Mouse (Mus musculus) spleen, adult 12 weeks (tissue): ENCODE measurements around the gene Csdc2.
"Not testable (repeated sequence)": the region's sequence is repeated elsewhere in the genome, so short reads cannot be mapped to it uniquely, and the experiment has no call there.

Experiments used
- DNase-seq: peaks from one replicate; pipeline ENCODE4 v3.0.0; 2022; ENCODE audit warnings: low spot score

Gene Csdc2

DNA sequence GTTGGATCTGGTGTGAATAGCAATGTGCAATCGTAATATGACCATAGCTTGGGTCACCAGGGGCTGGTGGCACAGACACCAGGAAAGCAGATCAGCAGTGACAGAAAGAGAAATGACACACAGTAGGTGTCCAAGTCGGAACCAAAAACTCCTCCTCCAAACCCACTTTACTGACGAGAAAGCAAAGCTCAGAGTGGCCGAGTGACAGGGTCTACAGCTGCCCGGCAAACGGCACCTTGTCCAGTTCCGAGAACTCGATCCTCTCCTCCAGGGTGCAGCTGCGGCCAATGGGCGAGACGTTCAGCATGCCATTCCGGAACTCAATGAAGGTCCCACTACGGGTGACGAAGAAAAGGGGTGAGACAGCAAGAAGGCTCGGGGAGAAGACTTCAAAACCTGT, 18.9 kb downstream of the Csdc2 start:
- DNase-seq = no peak

DNA sequence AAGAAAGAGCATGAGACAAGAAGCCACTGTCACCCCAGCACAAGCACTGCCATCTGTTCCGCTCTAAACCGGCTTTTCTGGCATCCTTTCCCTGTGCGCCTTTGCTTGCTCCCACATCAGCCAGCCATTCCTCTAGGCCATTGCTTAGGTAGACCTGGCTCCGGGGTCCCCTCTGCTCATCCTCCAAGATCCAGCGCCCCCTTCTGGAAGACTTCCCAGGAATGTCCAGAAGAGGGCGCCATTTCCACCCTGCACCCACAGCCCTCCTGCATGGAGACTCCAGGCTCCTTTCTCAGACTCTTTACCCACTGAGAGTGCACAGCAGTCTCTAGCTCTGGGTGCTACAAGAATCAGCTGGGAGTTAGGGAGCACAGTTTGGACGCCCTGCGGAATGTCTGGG, 19.9 kb downstream of the Csdc2 start:
- DNase-seq = peak; percentile 35

DNA sequence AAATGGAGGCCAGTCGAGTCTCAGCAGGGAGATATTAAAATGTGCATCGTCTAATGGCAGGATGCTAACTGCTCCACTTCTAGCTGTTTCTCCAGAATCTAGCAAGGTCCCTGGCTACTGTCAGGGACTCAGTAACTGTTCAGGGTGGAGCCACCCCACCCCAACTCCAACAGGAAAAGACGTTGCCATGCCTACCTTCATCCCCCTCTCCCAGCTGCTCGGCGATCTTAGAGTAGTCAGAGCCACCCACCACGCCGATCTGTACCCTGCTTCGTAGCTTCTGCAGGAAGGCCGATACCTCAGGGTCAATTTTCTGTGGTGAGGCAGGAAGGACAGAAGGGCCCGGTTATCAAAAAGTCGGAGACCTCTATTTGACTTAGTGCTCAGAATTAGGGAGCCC, 21.0 kb downstream of the Csdc2 start:
- DNase-seq = no peak

DNA sequence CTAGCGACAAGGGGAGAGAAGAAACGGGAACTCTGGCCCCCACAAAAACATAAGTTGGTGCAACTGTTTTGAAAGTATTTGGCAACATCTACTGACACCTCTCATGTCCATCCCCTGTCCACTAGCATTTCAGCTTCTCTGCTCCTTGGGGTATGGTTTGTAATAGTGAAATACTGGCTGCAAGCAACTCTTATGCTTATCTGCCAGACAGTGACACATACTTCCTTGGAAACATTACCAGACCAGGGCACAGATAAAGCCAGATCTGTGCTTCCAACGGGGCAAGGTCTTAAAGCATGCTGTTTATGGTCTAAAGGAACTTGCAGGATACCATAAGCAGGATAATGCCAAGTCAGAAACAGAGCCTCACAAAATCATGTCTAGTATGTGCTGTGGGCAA, 22.3 kb downstream of the Csdc2 start:
- no peak for DNase-seq

DNA sequence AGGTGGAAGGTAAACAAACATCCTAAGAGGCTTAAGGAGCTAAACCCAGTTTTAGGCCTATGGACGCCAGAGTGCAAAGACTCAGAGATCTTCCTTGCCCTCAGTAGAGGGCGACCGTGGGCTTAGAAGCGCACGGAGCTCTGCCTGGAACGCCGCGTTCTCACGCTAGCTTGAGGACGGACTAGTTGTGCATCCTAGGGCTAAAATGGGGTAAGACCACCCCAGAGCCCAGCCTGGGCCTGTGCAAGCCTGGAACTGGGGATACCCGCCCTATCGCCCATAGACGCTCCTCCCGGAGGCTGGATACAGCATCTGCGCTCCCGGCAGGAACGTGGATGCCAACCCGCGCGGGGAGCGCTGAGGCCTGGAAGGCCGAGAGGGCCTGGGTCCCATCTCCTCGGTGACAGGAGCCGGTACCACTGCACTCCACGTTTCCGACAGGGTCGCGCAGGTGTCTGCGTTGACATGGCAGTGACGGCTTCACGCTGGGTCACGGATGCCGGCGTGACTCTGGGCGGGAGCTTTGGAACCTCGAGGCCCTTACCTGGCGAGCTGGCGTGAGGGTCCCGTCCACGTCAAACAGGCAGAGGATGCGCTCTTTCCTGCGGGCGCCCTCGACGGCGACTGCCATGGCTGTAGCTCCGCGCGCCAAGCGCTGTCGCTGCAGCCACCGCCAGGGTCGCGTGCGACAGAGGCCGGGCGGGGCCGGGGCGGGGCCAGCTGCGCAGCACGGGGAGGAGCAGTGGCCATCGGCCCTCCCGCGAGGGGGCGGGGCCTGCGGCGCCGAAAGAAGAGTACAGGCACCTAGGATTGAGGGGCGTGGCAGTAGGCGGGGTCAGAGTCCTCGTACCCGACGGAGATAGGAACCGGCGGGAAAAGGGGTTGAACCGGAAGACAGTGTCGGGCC, 23.9 kb downstream of the Csdc2 start, which contains the start of gene Pmm1:
Gene Pmm1 (minus strand): TSS at position 760 of the 907 bp plus-strand sequence.
- peak; percentile 99 for DNase-seq

DNA sequence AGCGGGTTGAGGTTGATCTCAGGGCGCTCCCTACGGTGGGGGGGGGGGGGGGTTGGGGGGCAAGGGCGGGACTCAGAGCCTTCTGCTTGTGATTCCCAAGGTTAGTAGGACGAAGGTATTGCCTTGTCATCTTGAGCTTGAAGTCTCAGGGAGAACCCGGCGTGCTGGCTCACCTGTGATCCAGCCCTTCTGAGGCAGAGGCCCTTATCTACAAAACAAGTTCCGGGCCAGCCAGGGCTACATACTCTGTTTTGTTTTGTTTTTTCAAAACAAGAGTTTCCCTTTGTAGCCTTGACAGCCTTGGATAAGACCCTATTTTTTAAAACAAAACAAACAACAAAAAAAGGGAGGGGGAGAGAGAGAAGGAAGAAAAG, 24.5 kb downstream of the Csdc2 start:
- no peak for DNase-seq

DNA sequence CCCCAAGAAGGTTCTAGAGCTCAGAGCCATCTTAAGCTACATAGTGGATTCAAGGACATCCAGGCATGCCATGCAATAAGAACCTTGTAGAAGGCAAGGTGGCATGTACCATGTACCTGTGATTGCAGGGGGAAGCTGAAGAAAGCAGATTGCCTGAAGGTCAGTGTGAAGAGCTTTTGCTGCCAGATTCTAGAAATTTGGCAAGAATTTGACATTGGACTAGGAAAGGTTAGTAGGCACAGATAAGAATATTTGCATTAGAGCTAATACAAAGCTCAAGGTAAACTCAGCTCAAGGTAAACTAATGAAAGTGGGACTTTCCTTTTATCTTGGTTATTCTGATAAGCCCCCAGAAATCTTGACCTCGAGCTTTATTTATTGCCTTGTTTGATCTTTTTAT, 27.7 kb downstream of the Csdc2 start:
- no peak for DNase-seq

DNA sequence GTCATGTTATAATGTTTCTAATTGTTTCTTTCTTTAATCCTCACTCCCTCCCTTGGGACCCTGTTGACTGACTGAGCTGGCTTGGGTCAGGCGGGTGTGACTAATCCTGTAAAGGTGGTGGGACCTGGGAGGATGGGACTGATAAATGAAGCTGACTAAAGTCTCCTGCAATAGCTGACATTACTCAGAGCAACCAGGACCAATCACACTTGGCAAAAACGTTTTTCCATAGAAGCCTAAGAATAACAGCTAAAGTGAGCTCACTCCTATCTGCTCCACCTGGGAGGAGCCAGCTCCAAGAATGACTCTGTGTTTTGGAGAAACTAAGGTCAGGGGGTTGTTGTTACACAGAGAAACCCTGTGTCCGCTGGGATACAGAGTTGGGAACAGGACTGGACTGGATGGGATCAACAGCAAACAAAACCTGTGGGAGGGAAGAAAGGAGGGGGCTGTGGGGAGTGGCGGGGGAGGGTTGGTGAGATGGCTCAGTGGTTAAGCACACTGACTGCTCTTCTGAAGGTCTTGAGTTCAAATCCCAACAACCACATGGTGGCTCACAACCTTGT, 28.5 kb downstream of the Csdc2 start:
- DNase-seq = no peak

DNA sequence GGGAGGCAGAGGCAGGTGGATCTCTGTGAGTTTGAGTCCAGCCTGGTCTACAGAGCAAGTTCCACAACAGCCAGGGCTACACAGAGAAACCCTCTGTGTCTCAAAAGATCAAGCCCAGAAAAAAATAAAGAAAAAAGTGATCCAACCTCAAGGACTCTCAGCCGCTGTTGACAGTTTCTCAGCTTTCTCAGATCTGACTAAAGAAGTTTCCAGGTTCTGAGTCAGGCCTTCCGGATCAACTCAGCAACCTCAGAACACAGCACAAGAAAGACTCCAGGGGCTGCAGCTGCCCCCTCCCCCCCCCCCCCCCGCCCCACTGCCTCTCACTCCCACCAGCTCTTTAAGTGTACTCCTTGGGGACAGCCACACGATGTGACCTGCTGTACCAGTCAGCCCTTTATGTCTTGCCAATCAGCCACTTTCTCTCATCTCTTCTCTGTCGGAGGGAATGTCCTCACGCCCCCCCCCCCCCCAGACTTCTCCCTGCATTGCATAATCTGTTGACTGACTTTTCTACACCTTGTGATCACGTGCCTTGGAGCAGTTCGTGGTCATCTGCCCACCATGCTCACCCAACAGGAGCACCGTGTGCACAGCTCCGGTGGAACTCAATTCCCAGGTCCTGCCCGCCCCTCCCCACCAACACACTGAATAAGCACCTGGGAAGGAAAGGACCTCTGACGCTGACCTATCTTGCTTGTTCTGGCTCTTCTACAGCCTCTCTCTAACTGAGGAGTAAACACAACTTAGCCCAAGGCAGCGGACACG, 29.7 kb downstream of the Csdc2 start:
- no peak for DNase-seq

DNA sequence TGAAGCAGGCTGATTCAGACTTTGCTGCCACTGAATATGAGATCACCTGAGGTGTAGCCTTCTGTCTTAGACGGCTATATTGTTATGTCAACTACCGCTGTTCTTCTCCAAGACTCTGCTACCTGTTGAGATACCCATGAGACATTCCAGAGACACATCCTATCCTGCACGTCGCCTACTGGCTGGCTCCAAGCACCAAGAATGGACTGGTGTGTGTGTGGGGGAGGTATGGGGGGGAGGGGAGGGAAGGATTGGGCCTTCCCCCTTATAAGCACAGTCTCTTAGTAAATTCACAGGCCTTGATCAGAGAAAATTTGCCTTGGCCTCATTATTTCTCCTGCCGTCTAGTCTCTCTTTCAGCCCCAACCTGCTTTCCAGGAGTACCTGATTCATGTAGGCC, 31.3 kb downstream of the Csdc2 start:
- no peak for DNase-seq

DNA sequence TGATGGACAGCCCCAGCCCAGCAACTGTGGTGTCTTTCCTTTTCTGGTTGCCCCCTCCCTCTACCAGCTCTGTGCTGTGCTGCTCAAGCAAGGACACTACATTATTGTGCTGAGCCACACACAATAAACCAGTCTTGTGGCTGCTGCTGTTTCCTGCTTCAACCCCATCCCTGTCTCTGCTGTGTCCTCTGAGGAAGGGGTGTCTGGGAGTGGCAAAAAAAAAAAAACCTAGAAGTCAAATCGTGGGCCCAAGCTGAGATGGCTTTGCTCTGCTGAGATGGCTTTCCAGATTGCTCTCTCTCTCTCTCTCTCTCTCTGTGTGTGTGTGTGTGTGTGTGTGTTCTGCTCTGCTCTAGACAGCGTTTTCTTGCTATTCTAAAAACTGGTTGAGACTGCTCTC, 31.9 kb downstream of the Csdc2 start:
- DNase-seq = no peak

DNA sequence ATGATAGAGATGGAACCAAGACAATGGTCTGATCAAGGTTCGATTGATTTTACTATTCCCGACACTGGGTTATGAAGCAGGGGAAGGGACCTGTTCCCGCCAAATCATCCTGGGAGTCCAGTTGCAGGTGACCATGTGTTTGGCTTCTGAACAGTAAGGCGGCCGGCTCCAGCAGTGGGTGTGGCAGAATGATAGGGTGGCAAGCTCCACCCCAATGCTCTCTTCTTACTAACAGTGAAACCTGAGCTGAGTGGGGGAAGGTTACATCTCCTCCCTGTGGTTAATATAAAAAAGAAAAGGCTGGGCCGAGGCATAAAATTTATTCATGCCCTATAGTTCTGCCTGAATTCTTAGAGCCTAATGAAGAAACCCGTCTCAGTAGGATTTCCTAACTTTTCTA, 32.6 kb downstream of the Csdc2 start:
- DNase-seq = peak; percentile 15

DNA sequence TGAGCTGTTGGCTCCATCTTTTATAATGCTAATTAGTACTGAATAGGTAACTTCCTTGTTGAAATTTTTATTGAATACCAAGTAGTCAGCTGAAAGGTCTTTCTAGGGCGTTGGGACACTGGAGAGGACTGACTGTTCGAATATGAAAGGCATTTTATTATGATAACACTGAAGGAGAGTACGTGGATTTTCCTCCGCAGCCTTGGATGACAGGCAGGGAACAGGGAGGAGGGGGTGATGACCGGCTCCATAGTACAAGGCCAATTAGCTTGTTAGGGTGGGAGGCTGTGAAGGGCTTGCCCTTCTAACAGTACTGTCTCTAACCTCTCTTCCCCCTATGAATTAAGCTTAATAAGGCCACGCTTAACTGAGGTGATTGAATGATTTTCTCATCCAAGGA, 33.1 kb downstream of the Csdc2 start:
- DNase-seq = not testable (repeated sequence)

DNA sequence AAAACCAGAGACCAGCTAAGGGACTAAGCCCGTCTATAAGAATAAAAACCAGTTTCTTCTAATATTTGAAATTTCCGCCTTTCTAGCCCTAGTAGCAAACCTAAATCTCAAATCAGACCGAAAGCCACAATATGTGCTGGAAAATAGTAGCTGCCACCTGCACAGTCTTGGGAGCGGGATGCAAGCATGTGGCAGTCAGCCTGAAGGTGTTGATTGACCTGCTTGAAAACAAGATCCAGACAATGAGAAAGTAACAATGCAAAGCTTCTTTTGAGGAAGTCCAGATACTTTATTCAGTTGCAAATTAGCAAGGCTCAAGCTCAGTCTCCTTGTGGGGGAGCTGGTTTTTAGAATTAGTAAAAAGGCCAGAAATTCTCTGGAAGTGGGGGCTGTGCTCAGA, 33.9 kb downstream of the Csdc2 start:
- not testable (repeated sequence) for DNase-seq

DNA sequence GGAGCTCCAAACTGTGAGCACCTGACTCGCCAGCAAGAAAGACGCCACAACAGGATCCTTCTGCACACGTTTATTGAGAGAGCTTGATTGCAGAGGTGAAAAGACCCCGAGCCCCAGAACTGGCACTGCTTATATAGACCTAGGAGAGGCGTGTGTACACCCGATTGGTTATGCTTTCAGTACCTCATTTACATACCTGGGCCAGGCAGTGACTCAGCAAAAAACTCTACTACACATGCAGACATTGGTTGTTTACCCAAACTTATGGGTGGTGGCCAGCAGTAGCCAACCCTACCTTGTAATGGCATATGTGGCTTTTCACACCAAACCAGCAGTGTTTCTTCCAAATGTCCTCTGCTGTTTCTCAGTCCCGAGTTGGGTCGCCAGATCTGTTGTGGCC, 38.6 kb downstream of the Csdc2 start:
- not testable (repeated sequence) for DNase-seq

DNA sequence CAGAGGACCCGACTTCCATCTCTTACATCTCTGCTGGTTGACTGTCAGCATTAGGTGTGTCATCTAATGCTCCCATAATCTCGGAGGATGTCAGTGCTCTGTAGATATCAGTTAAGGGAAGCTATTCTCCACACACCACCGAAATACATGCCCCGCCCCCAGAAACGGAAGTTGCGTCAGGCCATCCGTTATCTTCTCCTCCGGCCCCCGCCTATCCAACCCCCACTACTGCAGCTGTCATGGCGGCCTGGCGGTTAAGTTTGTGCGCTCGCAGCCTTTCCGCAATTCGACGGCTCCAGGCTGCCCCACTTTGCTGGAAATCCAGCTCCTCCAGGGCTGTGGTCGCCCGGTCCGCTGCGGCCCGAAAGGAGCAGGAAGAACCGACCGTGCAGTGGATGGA, 43.8 kb downstream of the Csdc2 start, which contains the start of gene 1700029P11Rik:
Gene 1700029P11Rik (plus strand): TSS at position 220 of the 400 bp plus-strand sequence.
- no peak for DNase-seq

DNA sequence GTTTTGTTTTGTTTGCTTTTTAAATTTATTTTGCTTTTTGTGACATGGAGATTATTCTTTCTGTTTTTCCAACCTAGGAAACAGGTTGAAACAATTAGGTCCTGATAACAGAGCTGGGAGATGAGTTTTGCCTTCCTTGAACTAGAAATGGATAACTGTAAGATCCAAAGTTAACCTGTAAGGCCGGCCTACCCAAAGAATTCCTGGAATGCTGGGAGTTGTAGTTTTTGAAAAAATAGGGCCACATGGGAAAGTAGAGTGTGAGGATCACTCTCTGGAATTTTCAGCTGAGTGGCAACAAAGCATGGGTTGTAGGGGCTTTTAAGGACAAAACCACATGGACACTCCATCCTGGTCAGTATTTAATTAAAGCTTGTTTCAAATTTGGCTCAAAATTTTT, 45.6 kb downstream of the Csdc2 start:
- no peak for DNase-seq

DNA sequence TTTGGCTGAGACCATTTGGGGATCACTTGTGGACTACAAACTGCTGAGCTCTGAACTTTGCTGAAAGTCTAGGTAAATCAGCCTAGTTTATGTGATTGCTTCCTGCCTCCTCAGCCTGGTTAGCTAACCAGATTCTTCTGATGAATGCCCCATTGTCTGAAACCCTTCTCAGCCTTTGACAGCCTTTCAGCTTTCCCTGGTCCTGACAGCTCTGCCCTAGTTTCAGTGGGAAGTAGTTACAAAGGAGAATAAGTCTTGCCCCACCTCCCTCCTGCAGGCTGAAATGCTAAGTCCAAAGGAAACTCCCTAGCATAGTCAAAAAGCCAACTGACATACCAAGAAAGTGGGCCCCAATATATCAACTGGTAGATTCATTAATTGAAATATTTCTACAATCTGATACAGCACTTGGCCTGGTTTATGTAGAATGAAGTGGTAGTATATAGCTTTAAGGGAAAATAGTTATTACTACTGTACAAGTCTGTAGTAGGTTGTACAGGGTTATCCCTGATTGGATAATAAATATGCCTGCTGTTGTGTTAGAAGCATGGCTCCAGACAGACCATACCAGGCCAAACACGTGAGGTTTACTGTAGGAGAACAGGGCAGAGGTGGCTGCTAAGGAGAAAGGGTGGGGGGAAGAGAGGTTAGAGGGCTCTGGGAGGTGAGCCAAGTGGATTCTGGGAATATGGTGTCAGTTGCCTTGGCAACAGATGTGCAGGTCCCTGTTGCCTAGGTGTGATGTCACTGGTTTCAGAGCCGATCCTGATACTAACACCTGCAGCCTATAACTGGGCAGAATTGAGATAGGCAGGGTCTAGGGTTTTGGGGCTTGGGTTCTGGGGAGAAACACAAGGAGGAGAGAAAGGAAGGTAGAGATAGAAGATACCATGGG, 49.0 kb downstream of the Csdc2 start:
- DNase-seq = no peak

DNA sequence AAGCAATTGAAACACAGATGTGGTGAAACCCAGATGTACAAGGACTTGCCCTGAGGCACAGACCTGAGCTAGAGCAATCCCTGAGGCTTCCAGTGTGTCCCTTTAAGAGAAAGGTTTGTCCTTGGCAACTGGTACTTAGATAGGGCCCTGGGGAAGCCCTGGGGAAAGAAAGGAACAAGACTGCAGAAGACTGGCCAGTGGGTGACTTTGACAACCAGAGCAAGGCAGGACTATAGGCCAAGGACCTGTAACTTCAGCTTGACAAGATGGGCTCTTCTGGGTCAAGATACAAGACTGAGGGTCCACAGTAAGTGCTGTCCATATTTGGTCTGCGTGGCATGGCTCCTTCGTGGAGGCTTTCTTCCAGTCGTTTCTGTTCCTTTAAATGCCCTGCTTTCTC, 51.1 kb downstream of the Csdc2 start, which contains the start of gene Xrcc6:
Gene Xrcc6 (plus strand): TSS at position 190 of the 400 bp plus-strand sequence.
- no peak for DNase-seq

DNA sequence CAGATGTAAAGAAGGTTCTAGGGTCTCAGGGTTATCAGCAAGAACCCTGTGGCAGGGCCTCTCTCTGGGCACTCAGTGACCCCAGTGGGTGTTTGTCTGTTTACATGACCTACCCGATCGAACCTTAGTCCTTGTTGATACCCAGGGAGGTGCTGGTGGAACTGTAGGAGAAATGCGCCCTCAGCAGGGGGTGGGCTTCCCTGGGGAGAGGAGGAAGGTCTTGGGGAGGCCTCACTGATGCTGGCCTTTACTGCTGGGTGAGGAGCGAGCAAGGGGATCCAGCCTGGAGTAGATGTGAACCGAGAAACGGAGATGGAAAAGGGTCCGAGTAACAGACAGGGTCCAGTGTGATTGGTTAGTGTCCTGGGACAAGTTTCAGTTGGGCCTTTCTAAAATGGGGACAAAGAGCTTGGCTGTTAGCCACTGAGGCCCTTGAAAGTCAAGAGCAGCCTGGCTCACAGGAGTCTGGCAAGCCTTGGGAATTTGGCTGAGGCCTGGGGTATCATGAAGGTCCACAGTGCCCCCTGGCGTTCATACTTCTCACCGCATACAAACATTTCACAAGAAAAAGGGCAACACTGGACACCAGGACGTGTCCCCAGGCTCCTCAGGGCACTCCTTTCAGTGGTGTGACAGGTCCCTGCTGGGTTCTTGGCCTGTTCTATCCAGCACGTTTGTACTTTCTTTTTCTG, 53.0 kb downstream of the Csdc2 start:
- DNase-seq = peak; percentile 65

DNA sequence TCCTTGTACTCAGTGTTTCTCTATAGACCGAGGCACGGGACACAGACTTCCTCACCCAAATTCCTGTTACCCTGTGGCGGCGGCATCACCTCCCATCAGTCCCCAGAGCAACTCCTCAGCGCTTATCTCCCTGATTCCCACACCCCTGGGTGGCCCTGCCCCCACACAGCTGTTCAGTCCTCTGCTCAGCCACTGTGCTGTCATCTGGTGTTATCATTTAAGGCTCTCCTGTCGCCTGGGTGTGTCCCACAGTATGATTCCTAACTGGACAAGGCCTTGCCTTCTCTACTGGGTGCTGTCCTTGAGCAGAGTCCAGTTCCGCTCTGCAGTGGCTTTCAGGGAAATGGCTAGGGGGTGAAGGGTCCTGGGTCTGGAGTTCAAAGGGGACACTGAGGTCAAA, 54.0 kb downstream of the Csdc2 start:
- peak; percentile 56 for DNase-seq
